Mouse (Mus musculus) thymus, postnatal 14 days (tissue): ENCODE data around the gene Agk.
A peak's percentile ranks its signal among the peaks of the same experiment; 100 is the strongest.

ENCODE experiments used
- DNase-seq: peaks from one replicate; pipeline ENCODE4 v3.0.0; 2021

Gene Agk

GRCm38 (mm10) chr6:40413565-40413964 is 88.6 kb downstream of the Agk start:
- no peak for DNase-seq

- no peak for DNase-seq
Observed at GRCm38 (mm10) chr6:40415799-40416198, 90.8 kb downstream of the Agk start.

- DNase-seq = no peak
Observed at GRCm38 (mm10) chr6:40418386-40418785, 93.4 kb downstream of the Agk start.

GRCm38 (mm10) chr6:40421099-40421498 is 96.1 kb downstream of the Agk start:
- no peak for DNase-seq

- DNase-seq = no peak
Observed at GRCm38 (mm10) chr6:40423013-40423412, 98.0 kb downstream of the Agk start.

- DNase-seq = peak; percentile 69
Observed at GRCm38 (mm10) chr6:40423774-40424173, 98.8 kb downstream of the Agk start.

GRCm38 (mm10) chr6:40427441-40427840 is 102.5 kb downstream of the Agk start:
- DNase-seq = no peak

- no peak for DNase-seq
Observed at GRCm38 (mm10) chr6:40428696-40429095, 103.7 kb downstream of the Agk start.

- no peak for DNase-seq
Observed at GRCm38 (mm10) chr6:40429521-40429931, 104.6 kb downstream of the Agk start.

GRCm38 (mm10) chr6:40430251-40430650 is 105.3 kb downstream of the Agk start:
- DNase-seq = no peak

GRCm38 (mm10) chr6:40430878-40431277 is 105.9 kb downstream of the Agk start:
- DNase-seq = no peak

GRCm38 (mm10) chr6:40431356-40431755 is 106.4 kb downstream of the Agk start:
- DNase-seq = no peak

GRCm38 (mm10) chr6:40431812-40432211 is 106.8 kb downstream of the Agk start:
- no peak for DNase-seq

- no peak for DNase-seq
Observed at GRCm38 (mm10) chr6:40432346-40433275, 107.6 kb downstream of the Agk start.

- DNase-seq = no peak
Observed at GRCm38 (mm10) chr6:40434697-40435096, 109.7 kb downstream of the Agk start.

- DNase-seq = peak; percentile 81
Observed at GRCm38 (mm10) chr6:40435151-40436046, 110.4 kb downstream of the Agk start.

GRCm38 (mm10) chr6:40436047-40436483 is 111.1 kb downstream of the Agk start, which contains the start of gene E330009J07Rik:
E330009J07Rik (minus strand) TSS chr6:40436135.
- DNase-seq = peak; percentile 89

- DNase-seq = no peak
Observed at GRCm38 (mm10) chr6:40438936-40439335, 114.0 kb downstream of the Agk start, which contains the start of gene Wee2. Wee2 (plus strand) TSS chr6:40439088.

GRCm38 (mm10) chr6:40439731-40440130 is 114.8 kb downstream of the Agk start:
- peak; percentile 60 for DNase-seq

- no peak for DNase-seq
Observed at GRCm38 (mm10) chr6:40441276-40441675, 116.3 kb downstream of the Agk start.

GRCm38 (mm10) chr6:40441755-40442154 is 116.8 kb downstream of the Agk start:
- DNase-seq = peak; percentile 41

- DNase-seq = no peak
Observed at GRCm38 (mm10) chr6:40443281-40443928, 118.4 kb downstream of the Agk start.
